In genomic region chr16:91646681-91647419, GRCm38 (mm10) we compare ENCODE assay signal across 8 mouse cellular contexts. TPM values are rescaled to one million over a fixed set of nuclear protein-coding genes. Genes with fewer than 3 reads are reported as not detected.
A peak's percentile ranks its signal among the peaks of the same experiment; 100 is the strongest.
DNase-seq lines count a peak whose midpoint lies in the region; ATAC-seq and TF ChIP-seq lines count a peak whose summit lies in the region.

Gene Gart (minus strand): TSS chr16:91646952.

- peaks cover 19% of the 10 kb centered on the region for H3K36me3 ChIP-seq in ES-E14 (ENCODE audit: control insufficient read depth, insufficient read depth, low read length, poor library complexity, severe bottlenecking)
- peaks cover 7% of the 10 kb centered on the region; the same call in 1 of the 2 replicates for H3K36me3 ChIP-seq in forebrain, embryonic 16.5 days (ENCODE audit: control insufficient read depth, insufficient read depth)
- H3K36me3 ChIP-seq in lung, embryonic 14.5 days (ENCODE audit: insufficient read depth): peaks cover 22% of the 10 kb centered on the region

- peak; percentile 83 for ATAC-seq in forebrain, embryonic 16.5 days
- peak; percentile 93 for ATAC-seq in lung, embryonic 14.5 days (ENCODE audit: insufficient read depth)

- H3K9ac ChIP-seq in ES-E14 (ENCODE audit: insufficient read depth, low read depth, low read length, poor library complexity, severe bottlenecking): peak within 1 kb of the TSS; percentile 99
- peak within 1 kb of the TSS; percentile 75 for H3K9ac ChIP-seq in forebrain, embryonic 16.5 days (replicated peaks; ENCODE audit: low read depth, low read length)
- peak within 1 kb of the TSS; percentile 93 for H3K9ac ChIP-seq in lung, embryonic 14.5 days

- peak within 1 kb of the TSS; percentile 95 for H3K27ac ChIP-seq in ES-E14 (ENCODE audit: insufficient read depth, low read depth, low read length, poor library complexity, severe bottlenecking)
- H3K27ac ChIP-seq in forebrain, embryonic 16.5 days (ENCODE audit: low read length): peak within 1 kb of the TSS; percentile 98
- H3K27ac ChIP-seq in layer of hippocampus, adult 2 months: peak within 1 kb of the TSS; percentile 99
- peak within 1 kb of the TSS; percentile 99 for H3K27ac ChIP-seq in lung, embryonic 14.5 days (ENCODE audit: low read depth)
- H3K27ac ChIP-seq in olfactory bulb, adult 2 months (ENCODE audit: insufficient read depth, low read depth, low read length): peak within 1 kb of the TSS; percentile 97

- peaks cover 3% of the 10 kb centered on the region in 2 experiments; a peak in 2 of 4 replicates for H3K4me1 ChIP-seq in ES-E14 (ENCODE audit: control insufficient read depth in 2 of 2, insufficient read depth in 2 of 2, low read length in 2 of 2, poor library complexity in 1 of 2)
- peaks cover 16% of the 10 kb centered on the region for H3K4me1 ChIP-seq in forebrain, embryonic 16.5 days (replicated peaks; ENCODE audit: control insufficient read depth, insufficient read depth, low read length)
- no peaks in the 10 kb centered on the region for H3K4me1 ChIP-seq in lung, embryonic 14.5 days (ENCODE audit: insufficient read depth)
- peaks cover under 1% of the 10 kb centered on the region; the same call in 1 of the 2 replicates for H3K4me1 ChIP-seq in olfactory bulb, adult 2 months (ENCODE audit: control insufficient read depth, insufficient read depth, low read length)

- H3K27me3 ChIP-seq in forebrain, embryonic 16.5 days (replicated peaks; ENCODE audit: control insufficient read depth, insufficient read depth, low read length): no peaks in the 10 kb centered on the region
- no peaks in the 10 kb centered on the region for H3K27me3 ChIP-seq in lung, embryonic 14.5 days (ENCODE audit: insufficient read depth, low read length)

- intact Hi-C loops in heart, postnatal 36 days (cut with DNase I): loop anchor here (2.0 to 5.0 kb wide), 3 partner anchors 40 to 182 kb away; partner anchors contain the start of genes Donson and Tmem50b

- WGBS in forebrain, embryonic 16.5 days: 0% methylated on average over 59 of the region's 59 CpGs
- under 1% methylated on average over 59 of the region's 59 CpGs for WGBS in lung, embryonic 14.5 days
- WGBS in olfactory bulb, adult 2 months: under 1% methylated on average over 59 of the region's 59 CpGs

- TF ChIP-seq CTCF in layer of hippocampus, adult 2 months (conservative IDR thresholded peaks at IDR 0.05): no peak
- no peak for TF ChIP-seq CTCF in lung, embryonic 14.5 days (IDR thresholded peaks at IDR 0.05; ENCODE audit: low read depth)
- no peak for TF ChIP-seq CTCF in olfactory bulb, adult 2 months (IDR thresholded peaks at IDR 0.05; ENCODE audit: insufficient read depth, low read depth, low read length)

- no peaks in the 10 kb centered on the region for H3K9me3 ChIP-seq in ES-E14 (ENCODE audit: control insufficient read depth, insufficient read depth, low read depth, low read length)
- no peaks in the 10 kb centered on the region for H3K9me3 ChIP-seq in forebrain, embryonic 16.5 days (ENCODE audit: control insufficient read depth, low read length)
- no peaks in the 10 kb centered on the region for H3K9me3 ChIP-seq in lung, embryonic 14.5 days (ENCODE audit: low read depth, low read length)

- peak; percentile 84 for TF ChIP-seq POLR2A in olfactory bulb, adult 2 months (IDR thresholded peaks at IDR 0.05; ENCODE audit: insufficient read depth, low read depth, low read length)

- DNase-seq in ES-E14 (ENCODE audit: low read depth, low spot score): peak; percentile 78
- DNase-seq in cerebellum, adult 11-12 months: peak; percentile 95
- peak; percentile 93 to 96 for DNase-seq in heart, postnatal 36 days
- peak; percentile 94 for DNase-seq in layer of hippocampus, adult 2 months (ENCODE audit: low spot score in 2 of 2)
- peak; percentile 97 for DNase-seq in lung, embryonic 14.5 days
- DNase-seq in thymus, postnatal 0 days (ENCODE audit: low spot score): peak; percentile 93

- H3K4me2 ChIP-seq in forebrain, embryonic 16.5 days (ENCODE audit: low read length): peak within 1 kb of the TSS; percentile 80
- peak within 1 kb of the TSS; percentile 100 for H3K4me2 ChIP-seq in lung, embryonic 14.5 days

- H3K4me3 ChIP-seq in ES-E14 (ENCODE audit: insufficient read depth in 1 of 2, low read depth in 1 of 2, low read length in 2 of 2, poor library complexity in 1 of 2, severe bottlenecking in 1 of 2): peak within 1 kb of the TSS; percentile 96 to 98
- H3K4me3 ChIP-seq in forebrain, embryonic 16.5 days (replicated peaks; ENCODE audit: low read length): peak within 1 kb of the TSS; percentile 83
- peak within 1 kb of the TSS; percentile 78 for H3K4me3 ChIP-seq in layer of hippocampus, adult 2 months
- peak within 1 kb of the TSS; percentile 83 for H3K4me3 ChIP-seq in lung, embryonic 14.5 days (ENCODE audit: low read depth, low read length)
- peak within 1 kb of the TSS; percentile 83 for H3K4me3 ChIP-seq in olfactory bulb, adult 2 months (ENCODE audit: insufficient read depth, low read depth, low read length)

- in situ Hi-C loops in ES-E14 (cut with MboI; ENCODE audit: low sequenced_read_pairs in 2 of 2, unreplicated experiment in 2 of 2): no loop called here

TF ChIP-seq in ES-E14, 5 proteins besides CTCF, POLR2A, EP300 and RAD21:
- TF ChIP-seq MAFK (IDR thresholded peaks at IDR 0.05; ENCODE audit: insufficient read depth, low read depth, low read length) (no peak), HCFC1 (IDR thresholded peaks at IDR 0.05; ENCODE audit: borderline replicate concordance, insufficient read depth, low read length) (no peak)

RNA-seq across cellular contexts. Expression of gene Gart, which starts in this region (rescaled TPM):
- 399 and 435 TPM in 2 replicates for total RNA-seq in ES-E14 (2012; rRNA removed)
- polyA plus RNA-seq in forebrain, embryonic 16.5 days (2015; fragmentation: Nextera tagmentation; extraction: Ambion mirVana): 71.7 and 81.4 TPM in 2 replicates
- 10 to 100 TPM; 69.0 to 72.7 TPM for total RNA-seq in heart, postnatal 36 days (2021)
- total RNA-seq in layer of hippocampus, adult 2 months (2021): 10 to 100 TPM; 52.9 to 54.3 TPM
- 113 and 129 TPM in 2 replicates for polyA plus RNA-seq in lung, embryonic 14.5 days (2014; fragmentation: Nextera tagmentation; extraction: Ambion mirVana)
- not detected in 2 replicates for polyA plus RNA-seq in olfactory bulb, adult 2 months (2012; ENCODE audit: insufficient read depth, insufficient read length, low replicate concordance, missing spikeins)
- 125 and 133 TPM in 2 replicates for polyA plus RNA-seq in thymus, postnatal 0 days (2015; fragmentation: Nextera tagmentation; extraction: Ambion mirVana)

Comparison
In these comparisons a context has a peak if more than half of its experiments do, and no peak if none do; other contexts are left out.
1. Peak in every context shown above with its lines: DNase-seq, ATAC-seq, H3K4me3 ChIP-seq and H3K27ac ChIP-seq.
2. RNA of gene Gart (polyA plus RNA-seq): 113 to 129 TPM in lung, embryonic 14.5 days, 125 to 133 TPM in thymus, postnatal 0 days and 71.7 to 81.4 TPM in forebrain, embryonic 16.5 days; not detected in olfactory bulb, adult 2 months; every median in the first group is over 10 times any median in the second.